Mouse (Mus musculus) left cerebral cortex, adult 9 months (tissue): Measurements from ENCODE around the gene Ifng.

ENCODE experiments used
- DNase-seq, 2 experiments: peaks; one replicate each; pipeline ENCODE4 v3.0.0; 2022; ENCODE audit warnings: low spot score in 2 of 2

Gene Ifng

GRCm38 (mm10) chr10:118480118-118480517, 39.3 kb downstream of the Ifng start:
- DNase-seq: no peak

GRCm38 (mm10) chr10:118480793-118481192, 39.9 kb downstream of the Ifng start:
- no peak for DNase-seq

GRCm38 (mm10) chr10:118494109-118494508, 53.3 kb downstream of the Ifng start:
- DNase-seq: no peak

GRCm38 (mm10) chr10:118495362-118495761, 54.5 kb downstream of the Ifng start:
- DNase-seq: no peak
